Mouse (Mus musculus) small intestine, adult 2 months (tissue): ENCODE results near the gene Zfp523.

Experiments used
- CTCF ChIP-seq: fragments of 200-500 bp; IDR thresholded peaks from 2 replicates; pipeline ENCODE4 v1.5.1; 2012; ENCODE audit warnings: low read depth, mild to moderate bottlenecking, control low read depth, inconsistent platforms, low read length, moderate library complexity, mixed read lengths; ENCODE audit not compliant: insufficient replicate concordance, insufficient read length; ENCODE audit errors: extremely low read depth
- POLR2A ChIP-seq: fragments of 200-500 bp; IDR thresholded peaks from 2 replicates; pipeline ENCODE4 v1.6.1; 2012; ENCODE audit warnings: low read depth, mild to moderate bottlenecking, control low read depth, inconsistent platforms, low read length, moderate library complexity

GRCm38 (mm10) chr17:28193559-28193958, 16.6 kb downstream of the Zfp523 start:
- no peak for TF ChIP-seq CTCF
- TF ChIP-seq POLR2A = no peak
